Mouse (Mus musculus): ENCODE measurements around the gene Rsf1.

- TF ChIP-seq CTCF (IDR thresholded peaks at IDR 0.05; ENCODE audit: control insufficient read depth, insufficient read depth, insufficient read length) (no peak), MAX (IDR thresholded peaks at IDR 0.05) (no peak), USF1 (IDR thresholded peaks at IDR 0.05; ENCODE audit: low read depth) (no peak), MYOD1 (IDR thresholded peaks at IDR 0.05; ENCODE audit: control insufficient read depth, insufficient read length, low read depth) (no peak), CEBPB (IDR thresholded peaks at IDR 0.05; ENCODE audit: low read depth) (no peak), MYOG (IDR thresholded peaks at IDR 0.05; ENCODE audit: control insufficient read depth, extremely low read depth, insufficient read length) (no peak), FOSL1 (IDR thresholded peaks at IDR 0.05; ENCODE audit: insufficient read depth, low read length, poor library complexity, severe bottlenecking) (no peak)
Measured at GRCm38 (mm10) chr7:97591336-97591735, 11.6 kb downstream of the Rsf1 start.
